Mouse (Mus musculus) forebrain, embryonic 10.5 days (tissue): Measurements from ENCODE around the gene Tjp3. TPM values are rescaled to one million over a fixed set of nuclear protein-coding genes. Genes with fewer than 3 reads are reported as not detected.

ENCODE experiments used
- DNase-seq: peaks from one replicate; pipeline ENCODE4 v3.0.0-alpha.2; 2017; ENCODE audit warnings: low spot score; ENCODE audit errors: extremely low spot score
- H3K27ac ChIP-seq: fragments of 300-500 bp; sonication (generic); 2 replicates; pipeline ENCODE4 v1.5.1; 2016; ENCODE audit warnings: mild to moderate bottlenecking
- H3K27me3 ChIP-seq: fragments of 300-500 bp; sonication (generic); 2 replicates; pipeline ENCODE4 v1.6.1; 2016; ENCODE audit warnings: mild to moderate bottlenecking; ENCODE audit not compliant: poor library complexity, severe bottlenecking
- H3K36me3 ChIP-seq: fragments of 300-500 bp; sonication (generic); replicated peaks from 2 replicates; pipeline ENCODE4 v1.6.1; 2016; ENCODE audit warnings: mild to moderate bottlenecking, moderate library complexity
- H3K4me1 ChIP-seq: fragments of 300-500 bp; sonication (generic); 2 replicates; pipeline ENCODE4 v1.6.1; 2016
- H3K4me3 ChIP-seq: fragments of 300-500 bp; sonication (generic); 2 replicates; pipeline ENCODE4 v1.5.1; 2016; ENCODE audit warnings: mild to moderate bottlenecking, moderate library complexity
- H3K9me3 ChIP-seq: fragments of 300-500 bp; sonication (generic); 2 replicates; pipeline ENCODE4 v1.6.1; 2016; ENCODE audit warnings: mild to moderate bottlenecking, moderate library complexity
- WGBS: fragments of 180-500 bp; shearing (Covaris S2); methylation state at CpG from one replicate; pipeline ENCODE4 v1.1.7; 2016; 5-methylcytosine and 5-hydroxymethylcytosine counted together
- polyA plus RNA-seq: library from polyadenylated mRNA; unstranded; fragments of >200 nt; fragmentation: Nextera tagmentation; extraction: Ambion mirVana; gene quantifications from 2 replicates; pipeline ENCODE4 v1.2.1, GENCODE M21; 2016

Tjp3 gene
- polyA plus RNA-seq, 1 experiment from 2014 or later, result 8.8 TPM

DNA sequence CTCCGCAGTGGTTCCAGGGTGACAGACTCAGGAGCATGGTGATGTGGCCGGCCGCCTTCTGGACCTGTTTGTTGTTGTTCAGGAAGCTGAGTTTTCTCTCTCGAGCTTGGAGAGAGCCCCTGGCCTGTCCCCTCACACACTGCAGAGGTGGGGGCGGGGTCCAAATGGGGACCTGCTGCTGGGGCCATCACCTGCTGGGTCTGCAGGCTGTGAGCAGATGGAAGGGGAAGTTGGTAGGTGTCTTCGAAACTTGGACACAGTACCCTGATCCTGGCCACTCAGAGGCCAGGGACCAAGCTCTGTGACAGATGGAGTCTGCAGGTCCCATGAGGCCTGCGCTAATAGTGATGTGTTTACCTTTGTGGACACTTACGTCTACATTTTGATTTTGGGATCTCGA is 9.9 kb upstream of the Tjp3 start:
- peaks cover 44% of the 10 kb centered on the region for H3K36me3 ChIP-seq
- H3K4me3 ChIP-seq, result no peak overlapping the region
- H3K9me3 ChIP-seq, result no peaks in the 10 kb centered on the region
- peaks cover 71% of the 10 kb centered on the region for H3K4me1 ChIP-seq
- no peaks in the 10 kb centered on the region for H3K27me3 ChIP-seq
- no peak overlapping the region for H3K27ac ChIP-seq
- 86% methylated on average over 9 of the region's 9 CpGs for WGBS
- DNase-seq, result no peak

DNA sequence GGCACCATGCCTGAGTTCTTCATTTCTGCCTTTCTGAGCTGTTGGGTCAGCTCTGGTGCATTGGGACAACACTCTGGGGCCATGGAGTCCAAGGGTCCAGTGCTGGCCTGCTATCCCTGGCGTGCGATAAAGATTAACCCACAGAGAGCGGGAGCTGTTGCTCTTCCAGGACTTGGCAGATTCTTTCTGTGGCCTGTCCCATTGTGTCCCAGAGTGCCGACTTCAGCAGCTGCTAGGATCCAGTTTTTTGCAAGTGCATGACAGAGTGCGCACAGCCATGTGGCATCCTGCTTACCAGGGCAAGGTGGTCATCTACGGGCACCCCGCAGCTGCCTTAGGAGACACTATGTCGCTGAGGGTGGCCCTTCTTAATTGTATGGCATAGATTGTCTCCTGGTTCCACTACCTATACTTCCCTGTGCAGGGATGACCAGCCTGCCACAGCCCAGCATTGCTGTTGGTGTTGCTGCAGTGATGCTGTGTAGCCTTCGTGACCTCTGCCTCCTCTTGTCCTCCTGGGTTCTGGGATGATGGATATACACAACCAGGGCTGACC is 9.0 kb upstream of the Tjp3 start:
- DNase-seq, result no peak
- no peaks in the 10 kb centered on the region for H3K9me3 ChIP-seq
- no peak overlapping the region; the same call in 1 of the 2 replicates for H3K27ac ChIP-seq
- no peaks in the 10 kb centered on the region for H3K27me3 ChIP-seq
- peaks cover 44% of the 10 kb centered on the region for H3K36me3 ChIP-seq
- peaks cover 72% of the 10 kb centered on the region for H3K4me1 ChIP-seq
- WGBS, result 87% methylated on average over 9 of the region's 9 CpGs
- no peak overlapping the region for H3K4me3 ChIP-seq

DNA sequence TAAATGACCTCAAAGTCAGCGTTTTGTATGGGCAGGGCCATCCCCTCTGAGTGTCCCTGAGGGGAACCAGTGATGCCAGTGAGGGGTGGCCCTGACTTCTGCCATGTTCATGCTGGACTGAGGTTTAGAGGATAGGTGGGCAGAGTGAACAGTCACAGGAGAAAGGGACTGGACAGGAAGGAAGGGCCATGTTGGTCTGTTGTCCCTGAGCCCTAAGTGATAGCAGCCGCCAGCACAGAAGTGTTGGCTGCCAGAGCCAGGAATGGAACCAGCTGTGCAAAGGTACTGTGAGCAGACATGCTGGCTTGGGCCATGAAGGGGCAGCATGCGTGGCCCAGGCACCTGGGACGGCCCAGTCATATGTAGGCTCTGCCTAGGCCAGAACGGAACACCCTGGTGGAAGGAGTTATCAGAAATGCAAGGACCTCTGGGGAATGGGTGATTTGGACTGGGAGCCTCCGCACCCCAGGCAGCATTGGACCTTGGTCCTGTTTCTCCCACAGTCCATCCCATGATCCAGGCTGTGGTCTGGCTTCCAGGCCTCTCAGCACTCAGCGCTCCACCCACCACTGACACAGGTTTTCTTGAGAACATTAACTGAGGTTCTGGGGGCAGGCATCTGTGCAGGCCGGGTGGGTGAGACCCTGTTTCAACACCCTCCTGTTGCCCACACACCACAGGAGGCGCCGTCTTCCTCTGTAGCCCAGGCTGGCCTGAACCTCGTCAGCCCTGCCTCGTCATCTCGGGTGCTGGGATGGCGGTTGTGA is 8.4 kb upstream of the Tjp3 start:
- H3K36me3 ChIP-seq, result peaks cover 45% of the 10 kb centered on the region
- H3K4me1 ChIP-seq, result peaks cover 75% of the 10 kb centered on the region
- H3K27me3 ChIP-seq, result no peaks in the 10 kb centered on the region
- no peak for DNase-seq
- WGBS, result 89% methylated on average over 14 of the region's 14 CpGs
- no peaks in the 10 kb centered on the region for H3K9me3 ChIP-seq
- no peak overlapping the region for H3K27ac ChIP-seq
- H3K4me3 ChIP-seq, result no peak overlapping the region

DNA sequence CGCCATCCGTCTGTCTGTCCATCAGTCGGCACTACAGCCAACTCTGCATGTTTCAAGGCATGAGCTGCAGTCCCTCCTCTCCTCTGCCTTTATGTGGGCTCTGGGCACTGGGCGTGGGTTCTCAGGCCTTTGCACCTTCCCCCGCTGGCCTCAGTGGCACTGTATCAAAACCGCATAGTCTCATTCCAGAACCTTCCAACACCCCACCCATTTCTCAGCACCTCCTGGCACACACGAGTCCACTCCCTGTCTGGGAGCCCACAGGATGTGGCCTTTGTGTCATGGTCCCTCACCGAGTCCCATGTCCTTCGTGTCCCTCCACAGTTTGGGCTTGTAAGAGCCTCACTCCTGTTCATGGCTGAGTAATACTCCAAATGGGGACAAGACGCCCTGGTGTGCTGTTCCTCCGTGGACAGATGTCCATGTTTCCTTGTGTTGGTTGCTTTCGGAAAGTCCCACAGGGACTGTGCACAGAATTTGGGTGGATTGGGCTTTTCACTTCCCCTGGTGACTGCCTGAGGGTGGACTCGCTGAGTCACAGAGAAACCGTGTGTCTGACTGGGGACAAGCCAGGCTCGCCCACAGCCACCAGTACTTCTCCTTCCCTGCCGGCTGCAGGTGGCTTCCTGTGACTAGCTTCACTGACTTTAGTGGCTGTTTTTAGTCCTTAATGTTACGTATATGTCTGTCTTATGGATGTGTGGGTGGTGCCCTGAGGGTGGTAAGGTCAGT is 7.2 kb upstream of the Tjp3 start:
- Histone ChIP-seq H3K27ac (peak overlapping the region; percentile 64; the same call in 1 of the 2 replicates), H3K27me3 (no peaks in the 10 kb centered on the region), H3K4me1 (peaks cover 75% of the 10 kb centered on the region), H3K9me3 (no peaks in the 10 kb centered on the region), H3K36me3 (peaks cover 43% of the 10 kb centered on the region), H3K4me3 (0 out of 2 replicates have a peak overlapping the region, but pooled peaks have one; percentile 1)
- WGBS, result 93% methylated on average over 17 of the region's 17 CpGs
- DNase-seq, result no peak

DNA sequence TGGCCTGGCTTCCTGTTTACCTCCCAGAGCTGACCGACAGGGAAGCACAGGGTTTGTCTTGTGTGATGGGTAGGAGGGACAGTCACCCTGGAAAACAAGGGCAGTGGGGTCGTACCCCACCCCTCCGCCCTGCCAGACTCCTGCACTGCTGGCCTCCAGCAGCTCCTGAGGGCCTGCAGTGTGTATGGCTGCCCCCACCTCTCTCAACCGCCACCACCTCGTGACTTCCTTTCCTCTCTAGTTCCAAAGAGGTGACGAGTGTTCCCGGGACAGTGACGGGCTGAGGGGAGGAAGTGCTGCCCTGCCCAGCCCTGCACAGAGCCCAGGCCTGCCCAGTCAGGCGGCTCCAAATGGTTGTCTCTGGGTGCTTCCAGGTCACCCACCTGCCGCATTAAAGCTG is 6.5 kb upstream of the Tjp3 start:
- Histone ChIP-seq H3K36me3 (peaks cover 36% of the 10 kb centered on the region), H3K9me3 (no peaks in the 10 kb centered on the region), H3K4me3 (no peak overlapping the region), H3K4me1 (peaks cover 75% of the 10 kb centered on the region), H3K27ac (peak overlapping the region; percentile 64), H3K27me3 (no peaks in the 10 kb centered on the region)
- no peak for DNase-seq
- WGBS, result 83% methylated on average over 10 of the region's 10 CpGs

DNA sequence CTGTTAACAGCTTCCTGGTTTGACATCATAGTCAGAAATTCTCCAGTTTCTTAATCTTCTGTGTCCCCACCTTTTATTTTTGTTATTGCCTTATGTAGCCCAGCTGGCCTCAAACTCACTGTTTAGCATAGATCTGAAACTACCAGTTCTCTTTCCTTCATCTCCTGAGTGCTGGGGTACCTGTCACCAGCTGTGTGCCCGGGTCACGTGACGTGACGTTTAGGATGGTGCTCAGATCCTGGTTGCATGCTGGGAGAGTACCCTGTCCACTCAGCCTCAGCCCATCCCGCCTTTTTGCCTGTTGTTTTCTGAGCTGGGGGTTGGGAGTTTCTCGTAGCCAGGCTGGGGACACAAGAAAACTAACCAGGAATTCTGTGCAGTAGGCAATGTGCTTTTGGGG is 5.9 kb upstream of the Tjp3 start:
- no peaks in the 10 kb centered on the region for H3K27me3 ChIP-seq
- WGBS, result 82% methylated on average over 6 of the region's 6 CpGs
- no peak overlapping the region for H3K4me3 ChIP-seq
- H3K9me3 ChIP-seq, result no peaks in the 10 kb centered on the region
- H3K27ac ChIP-seq, result peak overlapping the region; percentile 64
- DNase-seq, result no peak
- peaks cover 72% of the 10 kb centered on the region for H3K4me1 ChIP-seq
- peaks cover 35% of the 10 kb centered on the region for H3K36me3 ChIP-seq

DNA sequence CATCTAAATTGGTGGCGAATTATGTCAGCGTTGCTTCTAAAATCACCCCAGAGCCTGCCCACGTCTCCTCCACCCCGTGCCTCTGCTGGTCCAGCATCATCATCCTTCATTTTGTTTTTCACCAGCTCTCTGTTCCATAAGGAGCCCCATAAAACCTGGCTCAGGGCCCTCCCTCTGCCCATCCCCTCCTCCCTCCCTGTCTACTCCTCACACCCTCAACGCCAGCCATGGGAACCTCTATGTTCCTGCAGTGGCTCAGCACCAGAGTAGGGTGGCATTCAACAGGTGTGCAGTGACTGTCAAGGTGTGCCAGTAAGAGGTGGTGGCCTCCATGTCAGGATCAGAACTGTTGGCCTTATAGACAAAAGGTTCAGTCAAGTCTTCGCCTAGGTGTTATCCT is 3.8 kb upstream of the Tjp3 start:
- 94% methylated on average over 6 of the region's 6 CpGs for WGBS
- Histone ChIP-seq H3K4me1 (peaks cover 65% of the 10 kb centered on the region), H3K9me3 (no peaks in the 10 kb centered on the region), H3K4me3 (peak overlapping the region; percentile 84; the same call in 1 of the 2 replicates), H3K36me3 (peaks cover 32% of the 10 kb centered on the region), H3K27ac (no peak overlapping the region), H3K27me3 (peaks cover 18% of the 10 kb centered on the region)
- no peak for DNase-seq

DNA sequence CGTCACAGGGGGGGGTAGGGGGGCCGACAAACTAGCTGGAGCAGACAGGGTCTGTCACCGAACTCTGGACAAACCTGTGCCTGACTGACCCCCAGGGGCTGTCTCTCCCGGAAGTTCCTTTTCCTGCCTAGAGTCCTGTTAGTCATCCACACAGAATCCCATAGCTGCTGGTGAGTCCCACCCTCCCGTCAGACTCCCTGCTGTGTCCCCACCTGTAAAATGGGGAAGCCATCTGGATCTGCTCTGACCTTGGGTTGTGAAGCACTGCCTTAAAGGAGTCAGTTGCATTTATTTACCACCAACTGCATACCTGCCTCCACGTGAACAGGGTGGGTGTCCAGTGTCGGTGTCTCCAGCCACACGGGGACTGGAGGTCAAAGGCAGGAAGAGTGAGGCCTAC is 3.1 kb upstream of the Tjp3 start:
- Histone ChIP-seq H3K36me3 (peaks cover 32% of the 10 kb centered on the region), H3K27me3 (peaks cover 25% of the 10 kb centered on the region), H3K4me3 (peak overlapping the region; percentile 84), H3K9me3 (no peaks in the 10 kb centered on the region), H3K4me1 (peaks cover 62% of the 10 kb centered on the region), H3K27ac (peak overlapping the region; percentile 93; the same call in 1 of the 2 replicates)
- WGBS, result 73% methylated on average over 8 of the region's 8 CpGs
- no peak for DNase-seq

DNA sequence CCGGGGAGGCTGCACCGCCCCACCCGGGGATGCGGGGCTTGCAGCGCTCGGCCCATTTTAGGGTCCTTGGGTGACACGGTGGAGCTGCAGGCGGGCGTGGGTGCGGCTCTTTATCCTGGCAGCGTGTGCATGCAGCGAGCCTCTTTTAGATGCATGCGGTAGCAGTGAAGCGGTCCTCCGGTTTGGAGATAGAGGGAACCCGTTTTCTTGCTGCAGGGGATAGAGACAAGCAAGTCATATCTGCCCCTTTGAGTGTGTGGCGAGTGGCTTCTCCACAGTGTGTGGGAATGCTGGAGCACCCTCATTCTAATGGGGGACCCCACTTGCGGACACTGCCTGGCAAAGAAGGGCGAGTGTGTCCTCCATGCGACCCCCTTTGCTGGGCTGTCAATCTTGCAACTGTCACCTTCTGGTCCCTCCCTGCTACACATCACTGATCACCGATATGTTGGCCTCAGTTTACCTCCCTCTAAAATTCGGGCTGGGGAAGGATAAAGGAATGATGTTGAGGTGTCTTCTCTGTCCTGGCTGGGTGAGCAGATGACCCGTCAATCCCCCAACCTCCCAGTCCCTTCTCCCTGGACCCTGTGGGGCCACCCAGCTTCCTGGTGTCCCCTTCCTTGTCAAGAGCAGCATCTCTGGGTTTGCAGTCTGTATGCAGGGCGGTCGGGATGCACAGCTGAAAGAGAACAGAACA is 2.1 kb upstream of the Tjp3 start:
- Histone ChIP-seq H3K27ac (peak overlapping the region; percentile 93), H3K4me3 (peak overlapping the region; percentile 84), H3K36me3 (peaks cover 29% of the 10 kb centered on the region), H3K9me3 (no peaks in the 10 kb centered on the region), H3K4me1 (peaks cover 63% of the 10 kb centered on the region), H3K27me3 (peaks cover 33% of the 10 kb centered on the region)
- WGBS, result 6% methylated on average over 25 of the region's 25 CpGs
- DNase-seq, result no peak

DNA sequence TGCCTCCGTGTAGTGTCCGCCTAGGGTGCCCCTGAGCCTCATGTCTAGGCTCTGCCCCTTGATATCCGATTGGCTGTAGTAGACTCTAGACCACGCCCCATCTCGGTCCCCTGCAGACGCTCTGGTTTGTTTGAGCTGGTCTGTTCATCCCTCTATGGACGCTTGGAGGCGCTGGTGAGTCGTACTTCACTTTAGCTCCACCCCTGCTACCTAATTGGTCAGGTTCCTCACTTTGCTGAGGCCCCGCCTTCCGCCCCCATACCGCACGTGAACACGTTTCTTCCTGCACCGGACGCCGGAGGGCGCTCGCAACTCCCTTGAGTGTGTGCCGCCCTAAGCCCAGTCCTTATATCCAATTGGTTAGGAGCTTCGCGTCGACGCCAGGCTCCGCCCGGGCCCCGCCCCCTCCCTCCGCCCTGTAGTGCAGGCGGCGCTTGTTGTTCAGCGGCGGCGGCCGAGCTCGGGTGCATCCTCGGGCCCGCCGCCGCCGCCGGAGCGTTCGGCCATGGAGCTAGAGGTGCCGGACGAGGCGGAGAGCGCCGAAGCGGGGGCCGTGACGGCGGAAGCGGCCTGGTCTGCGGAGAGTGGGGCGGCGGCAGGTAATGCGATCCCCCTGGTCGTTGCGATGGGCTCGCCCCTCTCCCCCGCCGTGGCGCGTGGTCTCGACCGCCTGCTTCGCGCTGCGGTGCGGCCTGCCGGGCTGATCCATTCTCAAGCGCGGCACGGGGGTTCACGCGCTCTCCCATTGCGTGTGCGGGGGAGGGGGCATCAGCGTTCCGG is 1.4 kb upstream of the Tjp3 start, which contains the start of gene Pip5k1c:
Gene Pip5k1c, plus strand, starts transcription at position 410 of the 780 bp plus-strand sequence.
- H3K27me3 ChIP-seq, result peaks cover 41% of the 10 kb centered on the region
- H3K4me3 ChIP-seq, result peak within 1 kb of the TSS; percentile 84
- WGBS, result under 1% methylated on average over 80 of the region's 80 CpGs
- no peaks in the 10 kb centered on the region for H3K9me3 ChIP-seq
- peaks cover 23% of the 10 kb centered on the region for H3K36me3 ChIP-seq
- peak; percentile 99 for DNase-seq
- peaks cover 61% of the 10 kb centered on the region for H3K4me1 ChIP-seq
- peak within 1 kb of the TSS; percentile 93 for H3K27ac ChIP-seq

DNA sequence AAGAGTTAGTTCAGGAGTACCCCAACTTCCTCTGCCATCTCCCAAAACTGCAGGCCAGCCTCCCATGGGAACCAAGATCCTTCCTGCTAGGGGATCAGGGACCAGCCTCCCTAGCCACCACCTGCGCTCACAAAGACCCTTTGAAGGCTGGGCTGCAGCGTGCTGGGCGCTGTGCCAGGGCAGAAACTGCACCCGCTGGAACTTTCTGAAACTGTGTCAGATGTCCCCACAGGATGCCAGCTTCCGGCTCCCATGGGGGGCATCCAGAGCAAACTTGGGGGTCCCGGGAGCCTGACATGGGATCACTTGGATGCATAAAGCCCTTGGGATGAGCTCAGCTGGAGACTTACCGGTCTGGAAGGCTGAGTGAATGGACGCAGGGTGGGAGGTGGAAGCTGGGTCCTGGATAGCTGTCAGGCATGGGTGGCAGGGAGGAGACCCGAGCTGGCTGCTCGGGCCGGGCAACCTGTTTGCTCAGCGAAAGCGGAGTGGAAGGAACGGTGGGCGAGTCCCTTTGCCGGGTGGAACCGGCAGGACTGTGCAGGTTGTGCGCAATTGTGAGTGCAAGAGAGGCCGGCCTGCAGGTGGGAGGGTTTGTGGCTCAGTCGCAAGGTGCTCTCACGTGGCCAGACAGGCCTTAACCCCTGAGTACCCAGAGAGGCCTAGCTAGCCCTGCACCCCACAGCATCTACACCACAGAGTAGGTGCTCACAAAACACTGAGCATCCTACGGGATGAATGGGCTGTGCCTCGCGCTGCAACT is 502 bp downstream of the Tjp3 start:
- Histone ChIP-seq H3K27ac (no peak overlapping the region), H3K36me3 (peaks cover 13% of the 10 kb centered on the region), H3K27me3 (peaks cover 52% of the 10 kb centered on the region), H3K9me3 (no peaks in the 10 kb centered on the region), H3K4me3 (peak overlapping the region; percentile 6; the same call in 1 of the 2 replicates), H3K4me1 (peaks cover 65% of the 10 kb centered on the region)
- 15% methylated on average over 24 of the region's 24 CpGs for WGBS
- no peak for DNase-seq
